Mouse (Mus musculus) layer of hippocampus, adult 11-12 months (tissue): Measurements from ENCODE around the gene Cadm2.

Experiments used
- DNase-seq: peaks from one replicate; pipeline ENCODE4 v3.0.0; 2022; ENCODE audit warnings: low spot score

Gene Cadm2

DNA sequence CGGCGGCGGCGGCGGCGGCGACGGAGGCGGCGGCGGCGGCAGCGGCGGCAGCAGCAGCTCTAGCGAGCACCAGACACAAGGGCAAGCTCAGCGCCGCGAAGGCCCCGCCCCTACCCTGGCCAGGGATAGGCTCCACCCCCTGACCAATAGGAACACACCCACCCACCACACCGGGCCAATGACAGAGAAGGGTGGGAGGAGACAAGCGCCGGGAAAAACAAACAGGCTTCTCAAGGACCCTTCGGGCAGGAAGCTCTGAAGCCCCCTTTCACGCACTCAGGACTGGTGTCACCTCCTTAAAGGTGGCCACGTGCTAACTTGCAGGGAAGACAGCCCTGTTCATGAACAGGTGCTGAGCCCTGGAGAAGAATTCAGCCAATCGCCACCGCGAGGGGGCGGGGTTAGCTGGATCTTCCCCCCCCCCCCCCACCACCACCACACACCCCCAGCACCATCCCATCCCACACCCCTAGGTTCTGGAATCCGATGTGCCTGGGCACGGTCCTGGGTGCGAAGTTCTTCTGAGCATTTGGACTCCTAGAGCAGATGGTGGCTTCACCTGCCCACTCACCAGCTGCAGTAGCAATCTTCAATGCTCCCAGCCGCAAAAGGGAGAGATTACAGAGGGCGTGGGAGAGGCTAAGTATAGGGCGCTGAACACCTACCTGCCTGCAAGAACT lies at the start of gene Cadm2:
Cadm2 (minus strand) TSS at position 83 of the 680 bp plus-strand sequence.
- DNase-seq = peak; percentile 94

DNA sequence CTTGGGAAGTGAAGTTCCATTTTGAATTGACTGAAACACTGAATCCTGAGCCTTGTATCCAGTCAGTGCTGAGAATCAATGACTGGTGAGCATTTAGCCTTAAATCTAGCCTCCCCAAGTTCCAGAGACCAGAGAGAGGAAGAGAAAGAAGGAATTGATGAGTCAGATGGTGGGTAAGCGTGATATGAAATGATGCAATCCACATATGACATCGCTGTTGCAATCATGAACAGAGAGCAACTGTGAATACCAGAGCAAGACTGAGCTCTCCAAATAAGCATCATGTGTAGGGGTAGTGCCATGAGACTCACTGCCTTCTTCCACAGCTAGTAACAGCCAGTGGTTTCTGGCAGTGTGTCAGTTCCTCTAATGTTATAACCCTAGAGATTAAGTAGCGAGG lies 26.2 kb upstream of the Cadm2 start:
- no peak for DNase-seq

DNA sequence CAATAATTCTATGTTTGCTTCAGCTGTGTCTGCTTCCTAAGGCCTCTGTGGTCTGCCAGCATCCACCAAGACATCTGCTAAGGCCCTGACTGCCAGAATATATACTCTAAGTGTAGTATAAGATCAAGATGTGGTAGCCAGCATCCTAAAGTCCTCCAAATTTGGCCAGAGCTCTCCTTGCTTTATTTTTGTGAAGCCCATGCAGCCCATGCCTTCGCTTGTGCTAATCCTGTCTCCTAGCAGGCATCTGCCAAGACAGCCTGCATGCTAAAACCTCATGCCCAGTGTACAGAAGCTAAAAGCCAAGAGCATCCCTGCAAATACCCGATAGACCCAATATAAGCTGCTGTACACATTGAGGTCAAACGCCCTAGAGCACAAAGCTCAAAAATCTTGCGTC lies 22.9 kb upstream of the Cadm2 start:
- DNase-seq = no peak

DNA sequence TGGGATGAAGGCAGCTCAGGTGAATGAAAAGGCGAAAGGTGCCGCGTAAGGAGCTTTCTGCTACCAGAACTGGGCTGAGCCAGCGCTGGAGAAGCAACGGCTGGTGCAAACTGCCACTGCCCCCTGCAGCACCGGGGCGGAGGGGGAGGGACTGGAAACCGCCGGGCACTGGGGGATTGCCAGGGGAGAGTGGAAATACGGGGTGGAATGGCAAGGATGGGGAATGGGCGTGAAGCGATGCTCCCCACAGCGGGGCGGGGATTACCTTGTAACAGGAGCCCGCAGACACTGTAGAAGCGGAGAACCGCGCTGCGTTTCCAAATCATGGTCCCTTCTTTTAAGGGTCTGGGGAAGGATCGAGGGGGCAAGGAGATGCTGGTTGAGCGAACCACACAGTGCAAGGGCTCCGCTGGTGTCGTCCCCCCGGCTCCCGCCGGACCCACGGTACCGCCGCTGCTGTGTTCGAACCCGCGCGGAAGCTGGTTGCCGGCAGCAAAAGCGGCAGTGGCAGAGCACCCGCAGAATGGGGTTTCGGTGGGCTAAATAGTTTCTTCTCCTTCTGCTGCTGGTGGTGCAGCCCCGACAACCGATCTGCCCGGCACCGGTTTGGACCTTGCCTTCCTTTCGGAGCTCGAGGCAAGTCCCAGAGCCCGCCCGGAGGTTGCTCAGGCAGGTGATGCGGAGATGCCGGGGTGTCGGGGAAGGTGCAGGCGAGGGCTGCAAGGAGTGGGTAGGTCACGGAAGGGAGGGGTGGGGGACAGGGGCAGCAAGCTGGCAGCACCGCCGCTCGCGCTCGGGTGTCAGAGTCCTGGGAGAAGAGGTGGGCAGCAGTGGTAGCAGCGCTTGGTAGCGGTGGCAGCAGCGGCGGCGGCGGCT lies 564 bp downstream of the Cadm2 start:
- peak; percentile 81 for DNase-seq

DNA sequence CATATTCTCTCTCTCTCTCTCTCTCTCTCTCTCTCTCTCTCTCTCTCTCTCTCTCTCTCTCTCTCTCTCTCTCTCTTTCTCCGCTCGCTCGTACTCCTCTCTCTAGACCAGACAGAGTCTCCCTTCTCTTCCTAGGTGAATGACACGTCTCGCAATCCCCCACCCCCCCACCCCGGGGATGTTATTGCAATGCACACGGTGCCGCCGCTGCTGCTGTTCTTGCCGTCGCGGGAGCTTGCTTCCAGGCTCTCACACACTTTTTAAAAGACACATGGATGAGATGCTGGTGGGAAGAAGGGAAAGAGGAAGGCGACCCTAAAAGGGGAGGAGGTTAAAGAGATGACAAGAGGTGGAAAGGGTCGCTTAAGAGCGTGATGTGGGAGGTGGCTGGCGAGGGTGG lies 1.3 kb downstream of the Cadm2 start:
- no peak for DNase-seq

DNA sequence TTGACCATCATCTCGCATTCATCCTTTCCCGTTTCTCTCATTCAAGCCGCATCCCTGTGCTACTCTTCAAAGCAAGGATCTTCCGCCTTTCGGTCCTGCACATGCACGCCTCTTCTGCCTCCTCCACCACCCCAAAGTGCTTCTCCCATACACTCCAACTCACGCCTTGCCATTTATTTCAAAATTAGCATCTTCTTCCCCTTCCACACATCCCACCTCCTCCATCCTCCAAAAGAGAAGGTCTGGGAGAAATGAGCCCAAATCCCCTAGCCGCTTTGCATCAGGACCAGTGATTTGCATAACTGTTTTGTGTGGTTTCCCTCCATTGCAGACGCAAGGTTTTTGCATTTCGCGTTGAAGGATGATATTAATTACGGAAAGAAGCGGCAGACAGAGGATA lies 1.9 kb downstream of the Cadm2 start:
- peak; percentile 29 for DNase-seq

DNA sequence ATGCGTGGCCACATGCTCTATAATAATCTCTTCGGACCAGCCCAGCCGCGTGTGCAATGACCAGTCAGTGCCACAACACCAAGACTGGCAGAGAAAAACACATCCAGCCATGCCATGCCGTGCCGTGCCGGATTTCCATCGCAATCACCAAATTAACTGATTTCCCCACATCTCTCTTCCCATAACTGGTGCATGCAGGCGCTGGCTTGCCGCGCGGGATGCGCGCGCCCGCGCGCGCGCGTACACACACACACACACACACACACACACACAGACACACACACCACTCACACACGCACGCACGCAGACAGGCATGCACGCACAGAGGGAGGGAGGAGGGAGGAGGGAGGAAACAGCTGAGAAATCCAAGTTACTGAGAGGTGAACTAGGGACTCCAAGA lies 2.9 kb downstream of the Cadm2 start:
- DNase-seq = peak; percentile 72

DNA sequence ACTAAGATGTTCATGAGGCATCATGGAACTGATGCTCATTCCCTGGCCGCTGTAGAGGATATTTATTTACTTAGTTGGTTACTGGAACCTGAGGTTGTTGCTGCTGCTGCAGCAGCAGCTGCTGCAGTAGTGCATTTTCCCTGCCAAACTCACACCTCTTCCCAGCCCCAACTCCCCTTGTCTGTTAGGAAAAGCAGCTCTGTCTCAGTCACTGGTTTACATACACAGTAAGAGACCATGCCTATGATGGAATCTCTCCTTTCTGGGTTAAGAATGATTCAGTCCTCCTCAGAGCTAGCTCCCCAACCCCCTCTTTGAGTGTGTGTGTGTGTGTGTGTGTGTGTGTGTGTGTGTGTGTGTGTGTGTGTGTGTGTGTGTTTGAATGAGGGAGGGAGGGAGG lies 3.5 kb downstream of the Cadm2 start:
- DNase-seq = no peak

DNA sequence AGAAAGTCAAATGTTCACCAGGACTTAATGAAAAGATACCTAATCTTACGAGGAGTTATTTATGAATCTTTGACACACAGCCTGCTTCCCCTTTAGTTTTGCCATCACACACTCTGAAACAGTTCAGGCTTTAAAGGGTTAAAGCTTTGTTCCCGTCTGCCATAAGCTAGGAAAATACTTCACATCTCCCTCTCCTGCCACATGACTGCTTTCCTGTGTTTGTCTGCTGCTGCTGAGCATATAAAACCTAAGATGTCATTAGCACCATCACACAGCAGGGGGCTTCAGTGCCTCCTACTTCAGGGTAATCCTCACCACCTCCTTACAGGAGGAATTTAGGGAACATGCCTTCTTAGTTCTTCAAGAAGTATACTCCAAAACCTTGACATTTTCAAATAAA lies 6.8 kb downstream of the Cadm2 start:
- no peak for DNase-seq

DNA sequence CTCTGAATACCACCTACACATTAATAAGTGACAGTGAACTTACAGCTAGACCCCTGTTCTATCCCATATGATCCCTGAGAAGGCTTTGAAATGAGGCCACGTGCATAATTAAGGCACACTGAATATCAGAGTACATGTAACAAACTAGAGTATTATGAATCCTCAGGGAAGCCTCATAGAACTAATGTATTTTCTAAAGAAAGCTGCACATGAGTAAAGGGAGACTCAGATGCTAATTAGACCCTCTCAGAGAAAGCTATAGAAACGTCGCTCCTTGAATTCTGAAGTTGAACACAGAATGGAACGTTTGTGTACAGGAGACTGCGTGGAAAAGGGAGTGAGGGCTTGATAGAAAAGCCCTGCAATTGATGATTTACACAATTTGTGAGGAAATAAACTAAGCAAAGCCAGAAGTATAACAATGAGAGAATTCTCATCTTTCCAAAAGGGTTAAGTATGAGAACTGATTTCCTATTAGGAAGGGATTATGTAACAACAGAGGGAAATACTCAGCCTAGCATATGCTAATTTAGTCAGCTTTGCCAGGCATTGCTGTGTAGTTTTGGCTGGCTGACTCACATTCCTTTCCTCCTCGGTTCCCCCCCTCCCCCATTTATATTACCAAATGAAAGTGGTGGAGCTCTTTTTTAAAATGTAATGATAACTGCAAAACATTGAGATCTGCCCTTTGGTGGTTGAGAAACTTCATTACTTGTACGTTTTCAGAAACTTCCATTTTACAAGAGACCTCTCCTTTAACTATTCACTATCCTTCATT lies 9.6 kb downstream of the Cadm2 start:
- DNase-seq = peak; percentile 52

DNA sequence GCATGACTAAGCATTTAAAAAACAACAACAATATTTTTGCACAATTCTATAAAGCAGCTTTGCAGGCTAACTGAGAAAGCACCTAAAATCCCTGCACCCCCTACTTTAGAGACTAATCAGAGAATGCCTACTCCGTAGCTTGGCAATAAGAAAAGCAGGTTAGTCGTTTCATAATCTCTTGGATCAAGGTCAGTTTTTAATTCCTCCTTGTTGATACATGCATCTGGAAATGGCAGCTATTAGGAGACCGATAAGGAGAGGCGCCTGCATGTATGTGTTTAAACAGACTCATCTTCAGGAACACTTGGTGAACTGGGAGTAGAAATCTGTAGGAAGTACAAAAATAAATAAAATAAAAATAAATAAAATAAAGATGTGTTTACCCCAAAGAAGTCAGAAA lies 11.6 kb downstream of the Cadm2 start:
- no peak for DNase-seq

DNA sequence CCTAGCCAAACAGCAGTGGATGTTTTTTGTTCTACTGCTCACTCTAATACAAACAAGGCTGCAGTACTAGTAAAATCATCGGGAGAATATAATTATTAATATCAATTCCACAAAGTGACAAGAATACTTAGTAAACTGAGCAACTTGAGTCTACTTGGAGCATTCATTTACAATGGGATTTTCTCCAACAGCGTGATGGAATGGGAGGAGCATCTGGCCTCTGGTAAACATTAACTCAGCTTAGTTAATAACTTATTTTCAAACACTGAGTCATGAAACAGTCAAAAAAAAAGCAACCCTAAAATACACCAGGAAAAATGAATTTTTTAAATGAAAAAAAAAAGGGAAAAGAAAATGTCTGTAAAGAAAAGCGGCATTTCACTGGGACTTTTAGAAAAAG lies 12.2 kb downstream of the Cadm2 start:
- no peak for DNase-seq

DNA sequence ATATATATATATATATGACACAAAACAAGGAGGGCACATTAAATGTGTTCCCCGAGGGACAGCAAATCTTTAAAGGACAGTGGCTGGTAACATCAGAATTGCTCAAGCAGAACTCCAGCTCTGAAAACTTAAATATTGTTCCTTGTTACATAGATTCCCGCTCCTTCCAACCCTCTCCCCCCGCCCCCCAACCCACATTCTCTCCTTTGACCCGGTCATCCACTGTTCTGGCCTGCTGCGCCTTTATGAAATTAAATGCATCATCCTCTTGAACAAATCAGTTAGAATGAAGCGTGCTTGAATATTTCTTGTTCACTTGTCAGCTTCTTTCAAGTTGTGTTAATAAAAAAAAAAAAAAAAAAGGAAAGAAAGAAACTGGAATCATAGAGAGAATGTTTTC lies 15.0 kb downstream of the Cadm2 start:
- DNase-seq = no peak

DNA sequence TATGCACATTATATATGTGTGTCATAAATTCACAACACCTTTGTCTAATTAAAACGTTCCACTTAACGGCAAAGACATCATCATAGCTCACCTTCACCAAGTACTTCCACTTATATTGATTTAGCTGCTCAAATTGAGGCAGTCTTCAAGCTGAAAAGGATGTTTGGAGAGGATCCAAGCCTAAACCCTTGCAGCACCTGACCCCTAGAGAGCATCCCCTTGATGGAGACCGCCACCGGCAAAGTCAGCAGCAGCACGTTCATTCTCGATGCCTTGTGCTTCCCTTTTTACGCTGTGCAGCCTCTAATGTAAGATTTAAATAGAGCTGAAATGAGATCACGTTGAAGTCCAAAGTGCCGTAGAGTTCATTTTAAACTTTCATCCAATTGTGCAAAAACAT lies 20.7 kb downstream of the Cadm2 start:
- no peak for DNase-seq

DNA sequence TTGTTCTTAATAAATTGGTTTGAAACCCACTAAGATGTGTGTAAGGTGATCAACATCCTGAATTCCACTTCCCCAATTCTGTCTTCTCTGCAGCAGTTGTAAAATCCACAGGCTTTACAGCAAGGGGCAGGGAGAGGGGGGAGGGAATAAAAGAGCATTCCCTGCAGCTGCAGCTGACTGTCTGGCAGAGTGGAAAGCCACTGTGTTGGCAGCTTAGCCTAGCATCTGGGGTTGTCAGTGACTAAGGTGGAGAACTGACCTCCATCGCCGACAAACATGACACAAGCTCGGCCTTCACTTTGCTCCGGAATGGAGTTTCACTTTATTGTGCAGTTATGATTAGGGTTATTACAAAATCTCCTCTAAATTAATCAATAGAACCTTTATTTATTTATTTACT lies 21.9 kb downstream of the Cadm2 start:
- DNase-seq = no peak

DNA sequence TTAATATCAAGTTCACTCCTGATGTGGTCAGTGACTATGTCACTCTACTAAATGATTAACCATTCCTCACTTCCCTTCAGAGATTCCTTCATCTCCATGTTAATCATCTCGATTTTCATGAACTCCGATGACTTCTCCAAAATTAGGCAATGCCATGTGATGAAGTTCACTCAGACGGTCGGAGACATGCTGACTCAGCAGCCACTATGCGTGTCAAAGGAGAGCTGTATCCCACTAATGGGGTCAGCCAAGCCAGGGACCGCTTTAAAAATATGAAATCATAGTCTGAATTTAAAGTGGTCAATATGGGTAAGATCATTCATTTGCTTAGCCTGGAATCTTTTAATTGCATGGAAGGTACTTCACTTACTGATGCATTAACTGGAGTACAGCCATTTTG lies 29.7 kb downstream of the Cadm2 start:
- DNase-seq = no peak

DNA sequence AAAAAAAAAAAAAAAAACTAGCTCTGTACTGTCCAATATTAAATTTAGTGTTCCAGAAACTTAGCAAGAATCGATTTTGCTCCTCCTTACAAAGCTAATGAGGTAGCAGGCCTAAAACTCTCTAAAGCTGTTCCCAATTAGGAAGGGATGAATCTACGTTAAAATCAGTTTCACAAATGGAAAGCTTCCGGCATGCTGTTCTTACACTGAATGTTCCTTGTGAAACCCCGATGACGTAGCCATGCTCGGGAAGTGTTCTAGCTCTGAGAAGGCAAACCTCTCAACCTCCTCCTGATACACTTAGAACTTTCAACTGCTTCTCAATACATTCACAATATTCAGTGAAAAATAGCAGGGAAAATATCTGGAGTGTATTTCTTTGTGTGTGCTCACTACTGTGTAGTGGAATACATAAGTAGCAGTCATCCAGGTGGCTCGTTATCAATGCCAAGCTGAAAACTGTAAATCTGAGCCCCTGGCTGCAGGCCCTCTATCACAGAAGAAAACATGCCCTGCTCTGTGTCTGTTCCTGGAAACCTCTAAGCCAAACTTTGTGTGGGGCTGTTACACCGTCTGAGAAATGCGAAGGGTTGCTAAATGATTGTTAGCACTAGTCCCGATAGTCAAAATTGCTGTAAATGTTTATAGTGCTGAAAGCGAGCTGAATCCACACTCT lies 41.7 kb downstream of the Cadm2 start:
- no peak for DNase-seq

DNA sequence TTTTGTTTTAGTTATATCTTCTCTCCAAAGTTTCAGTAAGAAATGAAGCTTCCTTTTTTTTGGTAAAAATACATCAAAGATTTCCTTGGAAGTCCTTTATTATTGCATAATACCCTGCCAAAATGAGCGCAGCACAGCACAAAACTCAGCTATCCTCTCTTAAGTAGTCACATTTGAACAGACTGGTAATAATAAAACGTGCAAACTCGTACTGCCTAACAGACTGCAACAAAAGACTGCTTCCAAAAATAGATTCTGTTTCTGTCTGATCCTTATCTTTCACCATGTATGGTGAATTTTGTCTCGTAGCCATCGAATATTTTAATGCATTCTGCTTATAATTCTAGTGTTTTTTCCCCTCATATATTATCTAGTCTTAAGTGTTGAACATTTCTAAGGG lies 45.2 kb downstream of the Cadm2 start:
- no peak for DNase-seq

DNA sequence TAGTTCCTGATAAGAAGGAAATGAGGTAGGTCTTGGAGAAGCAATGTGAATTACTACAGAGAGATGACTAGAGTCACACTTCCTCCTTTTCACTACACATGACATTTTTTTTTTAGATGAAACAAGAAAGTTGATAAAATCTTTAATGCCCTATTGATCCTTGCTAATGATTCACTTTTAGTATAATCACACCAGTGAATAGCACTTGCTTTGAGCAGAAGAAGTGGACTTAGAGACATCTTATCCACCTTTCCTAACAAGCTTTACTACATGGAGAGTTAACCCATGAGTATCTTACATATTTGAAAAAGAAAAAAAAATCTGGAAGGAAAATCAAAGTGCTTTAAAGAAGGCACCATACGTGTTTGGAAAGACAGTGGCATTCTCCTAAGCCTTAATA lies 93.7 kb downstream of the Cadm2 start:
- DNase-seq = no peak

DNA sequence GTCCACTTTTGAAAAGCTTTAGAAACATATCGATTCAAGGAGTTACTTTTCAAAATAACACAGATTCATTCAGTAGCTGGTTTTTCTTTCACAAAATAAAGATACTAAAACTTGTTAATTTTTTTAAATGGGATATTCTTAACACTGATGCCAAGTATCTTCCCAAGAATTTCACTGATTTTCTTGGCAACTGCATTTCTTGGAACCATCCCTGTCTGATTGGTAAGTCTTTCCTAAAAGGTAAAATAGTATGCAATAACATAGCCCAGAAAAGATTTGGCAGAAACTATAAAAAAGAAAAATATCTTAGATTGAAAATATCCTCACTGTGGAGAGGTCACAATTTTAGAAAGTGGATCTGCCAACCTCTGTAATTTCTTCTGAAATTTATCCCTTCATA lies 95.8 kb downstream of the Cadm2 start:
- no peak for DNase-seq

DNA sequence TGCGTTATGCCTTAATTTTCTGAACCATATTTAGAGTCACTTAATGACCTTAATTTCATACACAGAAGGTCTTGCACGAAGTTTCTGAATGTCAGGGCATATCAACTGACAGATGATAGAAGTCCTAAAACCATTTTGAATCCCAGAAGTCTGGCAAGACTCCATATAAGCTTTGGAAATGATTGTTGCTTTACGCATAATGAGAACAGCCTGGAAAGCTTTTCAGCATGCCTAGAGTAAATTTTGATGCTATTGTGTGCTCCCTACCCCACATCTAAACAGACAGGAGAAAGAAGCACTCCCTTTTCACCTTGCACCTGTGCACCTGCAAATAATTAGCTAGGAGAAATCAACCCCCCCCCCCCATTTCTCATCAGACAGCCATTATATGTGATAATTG lies 102.4 kb downstream of the Cadm2 start:
- peak; percentile 16 for DNase-seq

DNA sequence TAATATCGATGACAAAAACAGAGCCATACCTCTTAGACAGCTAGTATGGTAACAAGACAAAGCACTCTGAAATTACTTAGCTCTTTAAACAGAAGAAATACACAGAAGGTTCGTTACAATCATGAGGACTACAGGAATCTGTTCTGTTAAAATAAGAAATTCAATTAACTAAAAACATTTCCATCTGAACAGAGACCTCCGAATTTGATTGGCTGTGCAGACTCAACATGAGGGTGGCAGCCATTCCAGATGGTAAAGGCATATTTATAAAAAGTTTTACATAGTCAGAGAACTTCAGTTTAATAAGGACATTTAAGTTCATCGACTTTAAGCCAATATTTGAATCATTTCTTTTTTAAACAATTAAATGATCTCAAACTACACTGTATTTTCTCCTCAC lies 105.2 kb downstream of the Cadm2 start:
- DNase-seq = no peak
